Mouse (Mus musculus) small intestine, adult 2 months (tissue): ENCODE results near the gene Lman2l.

Source experiments
- CTCF ChIP-seq: fragments of 200-500 bp; IDR thresholded peaks from 2 replicates; pipeline ENCODE4 v1.5.1; 2012; ENCODE audit warnings: low read depth, mild to moderate bottlenecking, control low read depth, inconsistent platforms, low read length, moderate library complexity, mixed read lengths; ENCODE audit not compliant: insufficient replicate concordance, insufficient read length; ENCODE audit errors: extremely low read depth
- POLR2A ChIP-seq: fragments of 200-500 bp; IDR thresholded peaks from 2 replicates; pipeline ENCODE4 v1.6.1; 2012; ENCODE audit warnings: low read depth, mild to moderate bottlenecking, control low read depth, inconsistent platforms, low read length, moderate library complexity

GRCm38 (mm10) chr1:36479903-36480899, 35.1 kb upstream of the Lman2l start:
- TF ChIP-seq CTCF (no peak), POLR2A (no peak)
